ENCODE assay signal across 27 mouse cellular contexts in genomic region chr17:61058471-61058870, GRCm38 (mm10).
"Had no signal": no experiment of that assay in that cellular context is flagged by ENCODE, and none has a peak within 500 bp of the region (broad histone marks: within the 10 kb centered on the region; RNA-seq: fewer than 3 reads in every experiment).

No protein-coding gene starts in this region.

- H3K36me3 ChIP-seq: limb, embryonic 10.5 days; limb, embryonic 12.5 days; limb, embryonic 13.5 days; limb, embryonic 15.5 days; liver, embryonic 12.5 days; liver, embryonic 13.5 days; liver, embryonic 15.5 days; lung, embryonic 15.5 days; midbrain, embryonic 10.5 days; midbrain, embryonic 12.5 days; midbrain, embryonic 13.5 days; midbrain, embryonic 15.5 days; neural tube, embryonic 12.5 days had no signal

- H3K27me3 ChIP-seq: limb, embryonic 12.5 days; limb, embryonic 13.5 days; limb, embryonic 15.5 days; liver, embryonic 12.5 days; liver, embryonic 13.5 days; liver, embryonic 15.5 days; lung, embryonic 15.5 days; megakaryocyte, embryonic 14.5 days; midbrain, embryonic 12.5 days; midbrain, embryonic 13.5 days; midbrain, embryonic 15.5 days; neural tube, embryonic 12.5 days had no signal

- H3K4me1 ChIP-seq: limb, embryonic 10.5 days; limb, embryonic 12.5 days; limb, embryonic 13.5 days; limb, embryonic 15.5 days; liver, embryonic 12.5 days; liver, embryonic 13.5 days; liver, embryonic 15.5 days; lung, embryonic 15.5 days; megakaryocyte, embryonic 14.5 days; midbrain, embryonic 10.5 days; midbrain, embryonic 12.5 days; midbrain, embryonic 13.5 days; midbrain, embryonic 15.5 days; neural tube, embryonic 12.5 days had no signal

- DNase-seq: left cerebral cortex, postnatal 4 days; liver, embryonic 13.5 days; liver, postnatal 0 days; lung, adult 18-20 months; lung, adult 2 months; lung, embryonic 14.5 days; lung, postnatal 10 days; lung, postnatal 14 days; lung, postnatal 36 days; lung, postnatal 4 days; midbrain, embryonic 14.5 days had no signal

- H3K4me3 ChIP-seq: limb, embryonic 10.5 days; limb, embryonic 12.5 days; limb, embryonic 13.5 days; limb, embryonic 15.5 days; liver, embryonic 12.5 days; liver, embryonic 13.5 days; liver, embryonic 15.5 days; lung, embryonic 15.5 days; megakaryocyte, embryonic 14.5 days; midbrain, embryonic 10.5 days; midbrain, embryonic 12.5 days; midbrain, embryonic 13.5 days; midbrain, embryonic 15.5 days; myocyte; neural tube, embryonic 12.5 days had no signal

- H3K9ac ChIP-seq: limb, embryonic 12.5 days; limb, embryonic 13.5 days; limb, embryonic 15.5 days; liver, embryonic 12.5 days; liver, embryonic 13.5 days; liver, embryonic 14.5 days; liver, embryonic 15.5 days; liver, postnatal 0 days; lung, embryonic 14.5 days; lung, embryonic 15.5 days; midbrain, embryonic 12.5 days; midbrain, embryonic 13.5 days; midbrain, embryonic 15.5 days; neural tube, embryonic 12.5 days had no signal

- H3K27ac ChIP-seq: limb, embryonic 10.5 days; limb, embryonic 12.5 days; limb, embryonic 13.5 days; limb, embryonic 15.5 days; liver, embryonic 12.5 days; liver, embryonic 13.5 days; liver, embryonic 14.5 days; liver, embryonic 15.5 days; lung, embryonic 15.5 days; macrophage; midbrain, embryonic 10.5 days; midbrain, embryonic 12.5 days; midbrain, embryonic 13.5 days; midbrain, embryonic 15.5 days; neural tube, embryonic 12.5 days had no signal
